Mouse (Mus musculus) kidney, adult 8-10 months (tissue): ENCODE results near the gene Bcas1.

Experiments used
- DNase-seq, 2 experiments: peaks; one replicate each; pipeline ENCODE4 v3.0.0; 2022

Gene Bcas1

GRCm38 (mm10) chr2:170345410-170345793 is 82.2 kb downstream of the Bcas1 start:
- DNase-seq, result peak in 1 of 2 experiments; percentile 15

GRCm38 (mm10) chr2:170344502-170345409 is 82.9 kb downstream of the Bcas1 start:
- peak in 1 of 2 experiments; percentile 18 for DNase-seq

DNA sequence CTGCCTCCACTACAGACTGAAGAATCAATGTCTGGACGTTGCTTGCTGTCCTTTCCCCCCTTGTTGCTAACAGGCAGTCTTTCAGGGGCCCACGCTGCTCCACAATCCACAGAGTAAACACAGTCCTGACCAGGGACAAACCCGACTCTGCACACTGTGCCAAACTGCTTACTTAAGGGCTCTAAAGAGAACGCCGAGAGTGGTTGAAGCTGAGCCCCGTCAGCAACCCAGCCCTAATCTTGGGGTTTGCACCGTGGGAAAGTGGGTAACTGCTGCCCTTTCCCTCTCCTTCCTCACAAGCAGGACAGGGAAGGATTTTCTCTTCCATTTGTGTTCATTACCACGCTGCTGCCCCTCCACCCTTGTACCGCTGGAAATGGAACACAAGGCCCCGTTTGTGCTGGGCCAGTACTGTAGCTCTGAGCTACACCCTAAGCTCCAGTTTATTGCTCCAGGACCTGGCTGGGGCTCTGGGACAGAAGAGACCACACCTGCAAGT is 83.8 kb downstream of the Bcas1 start:
- no peak for DNase-seq

DNA sequence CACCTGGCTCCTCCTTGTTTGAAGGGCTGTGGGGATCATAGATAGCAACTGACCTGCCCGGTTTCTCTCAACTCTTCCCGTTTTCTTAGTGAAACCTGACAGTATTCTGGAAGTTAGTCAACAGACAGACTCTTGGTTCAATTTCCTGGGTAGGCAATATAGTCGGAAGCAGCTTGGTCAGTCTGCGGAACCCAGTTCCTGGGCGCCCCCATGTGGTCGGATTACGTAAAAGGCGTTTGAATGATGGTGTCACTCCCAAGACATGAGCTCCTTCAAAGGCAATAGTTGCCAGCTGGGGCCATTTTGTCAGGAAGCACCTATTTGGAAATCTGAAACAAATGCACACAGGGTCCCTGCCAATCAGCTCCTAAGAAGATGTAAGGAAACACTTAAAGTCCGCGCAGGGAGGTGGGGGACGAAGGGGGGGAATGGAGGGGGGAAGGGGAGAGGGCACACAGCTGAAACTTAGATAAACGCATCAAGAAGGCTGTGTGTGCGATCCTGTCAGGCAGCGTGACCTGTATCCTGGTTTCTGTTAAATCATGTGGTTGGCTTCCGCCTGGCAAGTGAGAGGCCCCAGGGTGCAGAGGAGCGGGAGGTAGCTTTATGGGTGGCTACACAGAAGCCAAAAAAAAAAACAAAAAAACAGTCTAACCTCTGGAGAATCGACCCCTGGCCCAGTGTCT is 84.4 kb downstream of the Bcas1 start:
- DNase-seq, result peak; percentile 39 to 80

DNA sequence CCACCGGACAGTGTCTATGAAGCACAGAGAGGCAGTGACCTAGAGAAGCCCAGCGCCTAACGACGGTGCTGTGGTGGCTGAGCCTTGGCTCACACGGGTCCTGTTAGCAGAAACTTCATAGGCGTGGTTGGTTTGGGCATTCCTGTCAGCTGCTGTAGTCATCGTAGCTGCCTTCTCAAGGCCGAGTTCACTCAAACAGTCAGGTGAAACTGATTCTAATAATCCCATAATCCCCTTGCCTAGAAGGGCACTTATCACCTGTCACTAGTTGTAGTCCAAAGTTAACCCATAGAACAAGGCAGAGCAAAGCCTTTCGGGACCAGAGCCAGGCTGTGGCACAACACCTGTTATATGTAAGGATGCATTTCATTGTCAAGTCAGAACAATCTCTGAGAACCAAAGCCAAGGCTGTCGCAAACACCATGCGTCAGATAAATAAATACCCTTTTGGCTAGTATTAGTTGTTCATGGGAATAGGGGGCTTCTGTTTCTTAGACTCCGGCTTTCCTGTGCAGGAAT is 85.3 kb downstream of the Bcas1 start:
- no peak for DNase-seq

DNA sequence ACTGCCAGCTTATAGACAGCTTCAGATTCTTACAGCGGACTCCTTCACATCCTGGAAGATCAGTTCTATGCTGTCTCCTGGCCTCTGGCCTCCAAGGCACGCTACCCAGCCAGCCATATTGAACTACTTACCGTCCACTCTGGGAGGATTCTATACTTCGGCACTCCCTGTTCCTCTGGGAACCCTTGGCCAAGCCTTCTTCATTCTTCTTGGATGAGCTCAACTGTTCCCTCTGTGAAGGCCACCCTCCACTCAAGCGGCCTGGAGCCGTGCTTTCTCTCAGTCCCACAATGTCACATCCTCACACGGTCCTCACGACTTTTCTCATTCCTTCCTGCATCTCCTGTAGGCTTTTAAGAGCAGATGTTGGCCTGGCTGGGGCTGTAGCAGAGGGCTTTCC is 86.5 kb downstream of the Bcas1 start:
- DNase-seq, result no peak

DNA sequence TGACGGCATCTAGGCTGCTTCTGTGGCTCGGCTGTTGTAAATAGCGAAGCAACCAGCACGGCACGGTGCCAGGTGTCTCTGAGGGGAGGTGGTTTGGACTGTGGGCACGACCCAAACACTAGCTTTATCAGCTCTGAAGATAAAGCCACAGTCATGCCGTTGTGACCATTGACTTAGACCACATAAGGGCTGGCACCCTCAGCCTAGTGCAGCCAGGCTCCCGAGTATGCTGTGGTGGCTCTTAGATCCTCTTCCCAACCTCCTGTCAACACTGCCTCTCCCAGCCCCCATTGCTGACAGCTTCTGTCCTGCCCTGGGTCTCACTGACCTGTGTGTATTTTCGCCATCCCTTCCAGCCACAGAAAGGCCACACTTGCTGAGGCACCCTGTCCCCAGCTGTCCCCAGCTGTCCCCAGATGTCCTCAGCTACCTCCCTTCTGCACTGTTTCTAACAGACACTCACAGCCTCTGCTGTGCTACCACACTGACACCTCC is 91.3 kb downstream of the Bcas1 start:
- DNase-seq, result no peak

GRCm38 (mm10) chr2:170335168-170335567 is 92.5 kb downstream of the Bcas1 start:
- DNase-seq, result peak; percentile 44 to 61

DNA sequence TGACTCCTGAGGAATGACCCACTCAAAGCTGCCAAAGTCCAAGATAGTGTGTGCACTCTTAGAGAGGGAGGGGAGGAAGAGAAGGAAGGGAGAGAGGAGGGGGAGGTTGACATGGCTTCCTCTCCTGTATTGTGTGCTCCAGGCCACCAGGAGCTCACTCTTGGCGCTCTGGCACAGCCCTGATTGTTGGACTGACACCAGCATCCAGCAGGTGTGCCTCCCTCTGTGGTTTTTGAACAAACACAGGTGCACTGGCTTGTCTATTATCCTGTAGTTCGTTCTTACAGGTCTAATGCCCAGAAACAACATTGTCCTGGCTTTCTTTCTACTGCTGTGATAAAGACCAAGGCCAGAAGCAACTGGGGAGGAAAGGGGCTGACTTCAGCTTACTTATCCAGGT is 95.8 kb downstream of the Bcas1 start:
- no peak for DNase-seq

DNA sequence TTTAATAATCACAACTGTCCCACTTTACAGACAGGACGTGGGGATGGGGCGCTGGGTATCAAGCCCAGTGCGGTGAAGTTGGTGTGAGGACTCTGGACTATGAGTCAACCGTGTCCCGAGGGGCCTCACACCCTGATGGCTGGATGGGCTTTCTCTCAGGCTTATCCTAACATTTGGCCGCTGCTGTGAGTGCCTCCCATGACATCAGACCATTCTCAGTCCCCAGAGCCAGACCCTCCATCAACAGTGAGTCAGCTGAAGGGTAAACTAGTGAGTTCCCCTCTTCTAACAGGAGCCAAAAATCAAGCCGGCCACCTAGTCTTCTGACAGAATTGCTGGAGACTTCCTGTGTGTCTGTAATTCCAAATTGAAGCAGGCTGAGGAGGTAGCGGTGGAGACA is 97.2 kb downstream of the Bcas1 start:
- no peak for DNase-seq

GRCm38 (mm10) chr2:170329921-170330320 is 97.7 kb downstream of the Bcas1 start:
- no peak for DNase-seq

- peak; percentile 26 to 67 for DNase-seq
These were observed 103.7 kb downstream of the Bcas1 start for GRCm38 (mm10) chr2:170323925-170324347.

GRCm38 (mm10) chr2:170322013-170322414 is 105.6 kb downstream of the Bcas1 start:
- DNase-seq, result no peak

DNA sequence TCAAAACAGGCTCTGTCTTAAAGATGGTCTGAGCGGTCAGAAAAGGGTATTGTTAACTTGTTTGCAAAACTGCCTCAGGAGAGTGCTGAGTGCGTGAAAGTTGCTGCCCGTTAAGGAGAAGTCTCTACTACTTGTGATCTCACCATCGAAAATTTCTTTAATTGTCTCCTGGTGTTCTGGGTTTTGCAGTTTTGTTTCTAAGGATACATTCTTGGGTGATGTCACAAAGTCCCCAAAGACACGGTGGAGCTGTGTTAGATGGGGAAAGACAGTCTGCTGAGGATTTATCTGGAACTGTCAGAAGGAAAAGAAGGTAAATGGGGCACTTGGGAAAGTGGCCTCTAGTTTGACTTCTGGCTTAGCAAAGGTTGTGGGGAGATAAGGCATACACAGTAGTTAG is 106.1 kb downstream of the Bcas1 start:
- no peak for DNase-seq

- no peak for DNase-seq
These were observed 107.8 kb downstream of the Bcas1 start for GRCm38 (mm10) chr2:170319533-170320463.

DNA sequence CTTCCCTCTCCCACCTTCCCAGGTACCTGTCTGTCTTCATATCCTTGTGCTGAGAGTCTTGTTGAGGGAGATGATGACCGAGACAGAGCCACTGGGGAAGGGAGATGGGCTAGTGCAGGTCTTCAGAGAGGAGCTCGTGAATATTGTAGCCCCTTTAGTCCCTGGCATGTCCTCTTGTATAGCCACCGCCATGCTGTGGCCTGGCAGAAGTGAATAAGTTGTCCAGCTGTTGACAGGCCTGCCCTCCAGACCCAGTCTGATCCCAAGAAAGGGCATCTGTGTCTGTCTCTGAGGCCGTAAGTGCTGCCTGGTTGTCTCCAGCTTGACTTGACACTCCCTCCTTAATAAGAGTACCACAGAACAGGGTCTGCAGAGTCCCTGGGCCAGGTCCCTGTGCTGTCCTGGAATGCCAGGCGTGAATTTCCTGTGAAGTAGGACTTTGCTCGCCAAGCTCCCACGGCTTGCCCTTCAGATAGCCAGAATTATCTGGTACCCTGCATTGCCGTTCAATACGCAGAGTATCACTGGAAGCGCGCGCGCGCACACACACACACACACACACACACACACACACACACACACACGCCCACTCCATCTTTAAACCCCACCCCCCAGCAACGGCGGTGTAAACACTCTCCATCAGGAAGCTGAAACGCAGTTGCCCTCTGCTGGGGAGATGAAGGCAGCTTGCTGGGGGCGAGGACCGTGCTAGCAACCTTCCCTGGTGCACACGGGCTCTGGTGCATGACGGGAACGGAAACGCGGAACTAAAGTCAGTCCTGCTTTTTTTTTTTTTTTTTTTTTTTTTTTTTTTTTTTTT is 108.7 kb downstream of the Bcas1 start:
- peak; percentile 85 for DNase-seq

DNA sequence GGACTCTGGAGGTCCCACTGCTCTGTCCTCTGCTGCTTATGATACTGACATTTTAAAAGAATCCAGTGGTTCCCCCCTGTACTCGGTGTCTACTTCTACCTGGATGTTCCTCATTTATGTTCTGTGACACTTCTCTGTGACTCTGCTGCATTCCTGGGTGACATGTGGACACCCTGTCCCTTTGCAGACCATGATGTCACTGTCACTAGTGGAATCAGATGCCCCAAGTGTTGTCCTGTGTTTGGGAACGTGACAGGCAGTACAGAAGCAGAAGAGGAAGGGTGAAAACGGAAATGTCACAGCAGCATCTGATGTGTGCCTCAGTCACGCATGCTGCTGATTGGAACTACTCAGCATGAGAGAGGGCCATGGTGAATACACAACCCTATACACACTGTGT is 110.9 kb downstream of the Bcas1 start:
- no peak for DNase-seq

DNA sequence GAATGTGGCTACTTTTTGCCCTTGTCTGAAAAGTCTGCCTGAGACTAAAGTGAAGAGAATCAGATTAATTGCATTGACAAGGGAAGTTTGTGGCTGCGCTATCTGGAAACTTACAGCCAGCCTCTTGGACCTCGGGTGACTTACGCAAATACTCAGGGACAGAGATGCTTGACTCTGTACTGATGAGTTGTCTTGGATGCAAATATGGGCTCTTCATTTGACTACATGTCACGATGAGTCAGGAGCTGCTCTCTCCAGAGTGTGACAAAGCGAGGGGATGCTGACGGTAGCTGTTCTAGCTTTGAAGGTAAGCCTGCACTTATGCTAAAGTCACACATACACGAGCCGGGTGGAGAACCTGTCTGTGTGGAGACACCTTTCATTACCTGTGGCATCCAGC is 111.3 kb downstream of the Bcas1 start:
- DNase-seq, result no peak

DNA sequence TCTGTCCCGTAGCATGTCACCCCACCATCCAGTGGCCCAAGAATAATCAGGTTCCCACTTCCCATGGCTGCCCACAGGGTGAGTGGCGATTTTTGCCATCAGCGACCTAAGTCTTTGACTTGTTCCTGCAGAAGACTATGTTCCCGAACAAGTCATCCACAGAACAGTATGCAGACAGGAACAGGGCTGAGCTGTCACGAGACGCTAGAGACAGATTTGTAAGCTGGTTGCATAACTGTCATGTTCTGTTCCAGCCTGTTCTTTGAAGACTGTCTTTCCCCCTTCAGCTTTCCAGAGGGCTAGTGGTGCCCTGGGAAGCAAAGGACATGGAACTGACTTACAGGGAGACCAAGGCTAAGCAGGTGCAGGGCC is 116.7 kb downstream of the Bcas1 start:
- no peak for DNase-seq

GRCm38 (mm10) chr2:170310310-170310987 is 117.2 kb downstream of the Bcas1 start:
- DNase-seq, result no peak

DNA sequence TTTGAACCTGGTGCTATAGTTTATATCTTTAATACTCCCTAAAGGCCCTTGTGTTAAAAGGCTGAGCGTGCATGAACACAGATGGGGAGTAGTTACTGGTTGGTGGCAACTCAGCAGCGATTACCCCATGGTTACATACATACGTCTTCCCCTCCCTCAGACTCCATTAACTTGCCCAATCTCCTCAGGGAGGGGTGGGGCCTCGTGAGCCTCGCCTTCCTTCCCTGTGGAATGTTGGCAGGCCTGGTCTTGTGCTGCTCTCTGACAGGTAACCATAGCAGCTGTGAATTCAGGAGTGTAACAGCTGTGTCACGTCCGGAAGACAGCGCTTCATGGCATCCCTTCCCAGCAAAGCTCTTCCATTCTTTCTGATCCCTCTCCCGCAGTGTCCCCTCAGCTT is 118.7 kb downstream of the Bcas1 start:
- no peak for DNase-seq
